Mouse (Mus musculus) right cerebral cortex, postnatal 14 days (tissue): ENCODE measurements around the gene Nmral1.
"Not testable (repeated sequence)": the region's sequence is repeated elsewhere in the genome, so short reads cannot be mapped to it uniquely, and the experiment has no call there.

Experiments used
- DNase-seq: peaks from one replicate; pipeline ENCODE4 v3.0.0; 2022

Nmral1 gene

DNA sequence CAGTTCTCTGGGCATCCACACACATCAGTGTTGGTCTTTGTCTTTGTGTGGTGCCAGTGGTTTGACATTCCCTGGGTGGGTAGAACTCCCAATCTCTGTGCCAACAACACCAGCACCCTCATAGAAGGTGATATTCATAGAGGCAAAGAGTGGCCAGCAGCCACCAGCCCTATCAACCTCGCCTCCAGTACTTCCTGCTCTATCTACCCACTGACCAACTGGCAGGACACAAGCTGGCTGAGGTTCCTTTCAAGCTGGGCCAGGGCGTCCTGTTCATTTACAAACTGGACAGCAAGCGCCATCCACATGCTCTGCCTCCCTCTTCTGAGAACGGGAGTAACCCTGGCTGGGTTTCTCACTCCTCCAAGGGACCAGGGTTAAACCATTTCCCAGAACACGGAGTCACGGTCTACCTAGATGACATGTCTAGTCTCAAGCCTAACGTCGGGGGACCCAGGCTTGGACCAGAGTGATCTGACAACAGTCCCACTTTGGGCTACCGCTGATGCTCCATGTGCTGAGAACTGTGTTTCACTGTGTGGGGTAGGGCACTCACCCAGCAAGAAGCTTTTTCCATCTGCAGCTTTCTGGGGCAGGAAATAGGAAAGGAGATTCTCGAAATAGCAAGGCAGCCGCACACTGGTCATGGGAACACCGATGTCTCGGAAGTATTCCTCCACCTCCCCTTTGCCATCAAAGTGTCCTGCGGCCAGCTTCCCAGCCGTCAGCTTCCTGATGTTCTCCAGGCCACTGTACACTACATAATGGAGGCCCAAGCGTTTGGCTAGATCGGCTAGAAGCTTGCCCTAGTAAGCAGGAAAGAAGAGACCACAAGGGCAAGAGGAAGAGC is 5.1 kb downstream of the Nmral1 start:
- no peak for DNase-seq

GRCm38 (mm10) chr16:4711173-4711572 is 8.0 kb downstream of the Nmral1 start:
- DNase-seq, result no peak

GRCm38 (mm10) chr16:4705541-4705940 is 13.6 kb downstream of the Nmral1 start:
- DNase-seq, result no peak

DNA sequence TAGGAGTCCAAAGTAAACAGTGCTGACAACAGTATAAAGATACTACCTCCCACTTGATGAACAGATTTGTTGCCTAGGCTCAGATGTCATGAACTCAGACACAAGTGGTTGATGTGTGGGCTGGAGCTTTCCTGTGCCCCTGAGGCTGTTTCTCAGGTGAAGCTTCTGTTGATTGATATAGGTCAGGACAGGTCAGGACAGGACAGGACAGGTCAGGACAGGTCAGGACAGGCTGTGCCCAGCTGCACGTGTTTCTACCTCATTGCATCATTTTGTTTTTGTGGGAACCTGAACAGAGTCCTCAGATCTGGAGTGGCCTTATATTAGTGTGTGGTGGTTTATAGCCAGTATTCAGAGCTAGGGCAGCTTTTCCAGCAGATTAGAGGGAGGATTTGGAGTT is 16.5 kb downstream of the Nmral1 start:
- DNase-seq, result no peak

- DNase-seq, result no peak
Observed at GRCm38 (mm10) chr16:4701211-4701610, 17.9 kb downstream of the Nmral1 start.

GRCm38 (mm10) chr16:4689371-4689770 is 29.8 kb downstream of the Nmral1 start:
- DNase-seq, result not testable (repeated sequence)

GRCm38 (mm10) chr16:4684457-4684791 is 34.7 kb downstream of the Nmral1 start:
- no peak for DNase-seq

DNA sequence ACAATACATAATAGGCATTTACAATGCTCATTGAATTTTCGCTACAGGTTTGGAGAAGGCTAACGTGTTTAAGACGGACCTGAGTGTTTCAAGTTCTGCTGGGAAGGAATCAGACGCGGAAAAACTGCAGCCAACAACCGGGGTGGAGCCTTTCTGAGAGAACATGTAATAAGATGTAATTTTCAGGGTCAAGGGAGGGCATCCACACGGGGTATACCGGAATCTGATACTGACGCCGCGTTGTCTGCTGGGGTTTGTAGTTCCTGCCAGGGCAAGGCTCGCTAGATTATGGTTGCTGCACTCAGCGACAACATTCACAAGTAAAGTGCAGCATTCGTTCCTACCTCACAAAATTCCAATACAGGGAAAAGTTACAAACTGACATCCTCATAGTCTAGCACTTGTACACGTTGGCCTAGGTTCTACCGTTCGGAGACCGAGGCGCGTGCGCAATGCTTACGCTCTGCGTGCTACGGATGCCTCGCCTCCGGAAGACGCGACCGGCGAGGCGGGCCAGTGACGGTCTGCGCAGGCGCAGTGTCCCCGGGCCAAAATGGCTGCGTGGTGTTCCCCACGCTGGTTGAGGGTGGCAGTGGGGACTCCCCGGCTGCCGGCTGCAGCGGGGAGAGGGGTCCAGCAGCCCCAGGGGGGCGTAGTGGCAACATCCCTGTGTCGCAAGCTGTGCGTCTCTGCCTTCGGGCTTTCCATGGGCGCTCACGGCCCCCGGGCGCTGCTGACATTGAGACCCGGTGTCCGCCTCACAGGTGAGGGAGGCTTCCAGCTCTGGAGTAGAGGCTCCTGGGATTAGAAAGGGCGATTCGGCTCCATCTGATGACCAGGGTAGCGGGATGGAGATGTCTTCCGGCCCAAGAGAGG is 35.3 kb downstream of the Nmral1 start:
- DNase-seq, result peak; percentile 99

DNA sequence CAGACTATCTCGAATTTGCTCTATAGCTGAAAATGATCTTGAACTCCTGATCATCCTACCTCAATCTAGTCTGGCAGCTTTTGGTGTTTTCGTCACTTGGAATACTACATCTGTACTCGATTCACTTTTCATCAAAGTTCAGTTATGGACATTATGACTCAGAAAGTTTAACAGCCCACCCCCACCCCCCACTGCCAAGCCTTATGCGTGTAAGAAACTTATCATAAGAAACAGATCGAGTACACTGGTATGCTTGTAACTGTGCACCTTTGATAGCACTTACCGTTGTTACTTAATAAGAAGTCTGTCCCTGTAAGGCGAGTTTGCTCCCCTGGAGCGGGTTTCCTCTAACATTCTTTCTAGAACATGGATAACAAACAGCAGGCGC is 36.0 kb downstream of the Nmral1 start:
- no peak for DNase-seq

DNA sequence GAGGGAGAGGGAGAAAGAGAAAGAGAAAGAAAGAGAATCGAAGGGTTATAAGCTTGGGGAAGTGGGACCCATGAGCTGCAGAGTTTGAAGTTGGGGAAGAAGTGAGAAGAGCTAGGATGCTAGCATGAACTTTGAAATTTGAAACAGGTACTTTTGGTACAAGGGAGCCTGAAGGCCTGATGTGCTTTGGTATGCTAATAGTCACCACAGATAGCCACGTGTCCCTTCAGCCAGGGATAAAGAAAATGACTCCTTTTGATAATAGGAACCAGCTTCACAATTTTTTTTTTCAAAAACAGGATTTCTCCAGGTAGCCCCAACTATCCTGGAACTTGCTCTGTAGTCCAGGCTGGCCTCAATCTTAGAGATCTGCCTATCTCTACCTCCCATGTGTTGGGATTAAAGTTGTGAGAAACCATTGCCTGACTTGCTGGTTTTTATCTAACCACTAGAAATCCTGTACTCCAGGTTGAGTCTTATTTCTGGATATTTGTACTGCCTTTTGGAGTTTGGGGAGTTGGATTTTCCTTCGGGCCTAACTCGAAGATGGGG is 36.5 kb downstream of the Nmral1 start:
- DNase-seq, result no peak

- not testable (repeated sequence) for DNase-seq
Observed at GRCm38 (mm10) chr16:4680922-4681455, 38.2 kb downstream of the Nmral1 start.

DNA sequence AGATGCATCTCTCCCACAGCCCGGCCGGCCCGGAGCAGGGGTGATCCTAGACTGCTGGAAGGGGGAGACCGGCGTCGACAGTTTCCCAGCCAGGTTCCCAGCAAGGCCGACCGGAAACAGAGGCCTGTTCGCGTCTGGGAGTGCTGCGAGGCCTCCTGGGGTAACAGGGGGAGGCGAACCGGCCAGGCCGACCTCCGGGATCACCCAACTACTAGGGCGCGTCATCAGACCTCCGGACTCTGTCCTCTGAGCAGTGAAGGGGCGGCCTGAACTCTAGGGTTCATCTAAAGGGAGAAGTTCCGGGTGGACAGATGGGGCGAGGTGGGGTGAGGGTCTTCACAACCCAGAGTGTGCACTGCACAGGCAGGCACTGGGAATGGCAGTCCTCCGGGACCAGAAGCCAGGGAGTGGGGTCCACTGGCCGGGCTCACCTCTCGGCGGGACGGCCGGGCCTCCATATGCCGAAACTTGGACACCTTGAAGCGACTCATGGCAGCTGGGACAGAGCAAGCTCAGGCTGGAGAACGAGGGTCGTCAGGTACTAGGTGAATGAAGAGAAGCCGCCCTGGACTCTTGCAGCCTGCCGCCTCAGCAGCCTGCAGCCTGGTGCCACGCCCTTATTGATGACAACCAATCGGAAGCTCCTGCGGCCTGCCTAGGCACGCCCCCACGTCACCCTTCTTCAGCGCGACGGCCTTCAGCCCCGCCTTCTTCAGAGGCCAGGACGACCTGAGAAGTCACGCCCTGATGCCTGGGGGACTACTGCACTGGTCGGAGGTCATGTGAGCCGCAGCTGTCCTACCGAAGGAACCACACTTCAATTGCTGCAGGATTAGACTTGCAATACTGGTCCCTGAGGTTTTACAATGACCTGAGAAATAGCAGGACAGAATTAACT is 39.8 kb downstream of the Nmral1 start, which contains the start of gene Coro7:
Coro7 (minus strand) TSS at position 657 of the 898 bp plus-strand sequence.
- peak; percentile 81 for DNase-seq

DNA sequence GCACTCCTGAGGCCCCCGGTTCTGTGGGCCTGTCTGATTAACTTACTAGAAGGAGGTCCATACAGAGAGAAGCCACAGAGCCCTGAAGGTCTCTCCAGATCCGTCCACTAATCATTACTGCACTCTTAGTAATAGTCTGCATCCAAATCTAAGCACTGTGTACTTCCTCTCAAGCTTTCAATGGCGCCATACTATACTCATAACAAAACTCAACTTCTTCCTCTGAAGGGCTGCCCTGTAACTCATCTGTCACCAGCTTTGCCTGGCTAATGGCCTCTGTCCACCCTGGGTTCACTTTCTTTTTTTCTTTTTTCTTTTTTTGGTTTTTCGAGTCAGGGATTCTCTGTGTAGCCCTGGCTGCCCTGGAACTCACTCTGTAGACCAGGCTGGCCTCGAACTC is 41.1 kb downstream of the Nmral1 start:
- no peak for DNase-seq

- DNase-seq, result no peak
Observed at GRCm38 (mm10) chr16:4676836-4677235, 42.3 kb downstream of the Nmral1 start.

DNA sequence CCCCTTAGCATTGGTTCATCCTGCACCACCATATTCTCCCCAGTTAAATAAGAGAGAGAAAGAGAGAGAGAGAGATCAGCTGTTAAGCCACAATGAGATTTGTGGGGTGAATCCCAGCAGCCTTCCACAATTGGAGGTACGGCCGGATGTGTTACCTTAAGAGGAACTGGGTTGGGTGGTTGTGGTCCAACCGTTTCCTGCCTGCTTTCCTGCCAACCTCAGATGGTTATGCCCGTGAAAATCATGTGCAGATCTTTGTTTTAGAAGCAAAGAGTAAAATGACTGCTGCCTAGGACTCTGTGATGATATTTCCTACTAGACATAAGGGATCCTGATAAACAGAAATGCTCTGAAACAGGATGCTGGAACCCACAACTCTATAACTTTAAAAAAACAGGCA is 45.1 kb downstream of the Nmral1 start:
- DNase-seq, result no peak

DNA sequence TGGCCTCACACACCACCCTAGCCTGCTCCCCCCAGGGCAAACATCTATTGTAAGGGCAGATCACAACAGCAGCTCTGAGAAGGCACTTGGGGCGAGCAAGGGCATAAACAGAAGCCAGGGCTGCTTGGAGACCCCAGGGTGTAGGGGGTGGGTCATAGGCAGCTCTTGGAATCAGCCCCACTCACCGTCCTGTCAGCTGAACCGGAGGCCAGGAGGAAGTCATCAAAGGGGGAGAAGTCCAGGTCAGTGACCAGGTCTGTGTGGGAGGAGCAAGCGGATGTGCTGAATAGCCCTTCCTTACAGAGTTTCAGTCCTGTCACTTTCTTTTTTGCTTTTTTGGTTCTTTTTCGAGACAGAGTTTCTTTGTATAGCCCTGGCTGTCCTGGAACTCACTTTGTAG is 48.8 kb downstream of the Nmral1 start:
- no peak for DNase-seq

DNA sequence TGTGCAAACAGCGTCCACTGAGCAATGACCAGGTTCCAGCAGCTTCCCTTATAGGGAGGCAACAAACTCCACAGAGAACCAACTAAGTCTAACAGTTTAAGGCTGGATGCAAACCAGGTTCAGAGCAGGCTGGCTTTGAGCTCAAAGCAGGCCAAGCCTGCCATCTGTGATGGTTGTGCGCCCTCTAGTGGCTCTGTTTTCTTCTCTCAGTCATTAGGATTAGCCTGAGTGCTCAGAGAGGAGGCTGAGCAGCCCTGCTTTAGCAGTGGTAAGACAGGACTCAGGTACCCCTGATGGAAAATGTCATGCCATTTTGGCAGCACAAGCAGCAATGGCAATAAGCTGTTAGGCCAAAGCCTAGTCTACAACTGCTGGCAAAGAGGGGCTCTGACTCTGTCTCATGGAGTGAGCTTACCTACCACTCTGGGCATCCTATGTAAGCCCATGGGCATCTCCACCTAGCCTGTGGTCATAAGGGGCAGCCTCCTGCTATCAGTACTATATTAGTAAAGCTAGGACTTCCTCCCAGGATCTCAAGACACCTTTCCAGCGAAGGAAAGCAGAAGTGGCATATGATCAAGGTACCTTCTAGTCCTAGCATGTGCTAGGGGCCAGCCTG is 51.9 kb downstream of the Nmral1 start:
- peak; percentile 93 for DNase-seq

GRCm38 (mm10) chr16:4665726-4666125 is 53.4 kb downstream of the Nmral1 start:
- no peak for DNase-seq

GRCm38 (mm10) chr16:4663806-4664205 is 55.4 kb downstream of the Nmral1 start:
- DNase-seq, result no peak

GRCm38 (mm10) chr16:4661605-4662004 is 57.6 kb downstream of the Nmral1 start:
- DNase-seq, result no peak
